Mouse (Mus musculus) embryonic facial prominence, embryonic 12.5 days (tissue): ENCODE measurements around the gene Rec114. TPM values are rescaled to one million over a fixed set of nuclear protein-coding genes. Genes with fewer than 3 reads are reported as not detected.

Experiments used
- ATAC-seq: fragments of 200-750 bp; cut with Nextera tagmentation; 2 replicates; pipeline ENCODE4 v1.8.0; 2017; ENCODE audit not compliant: insufficient number of reproducible peaks, insufficient read depth, low FRiP score, low TSS enrichment
- H3K27ac ChIP-seq: fragments of 300-500 bp; sonication (generic); 2 replicates; pipeline ENCODE4 v1.5.1; 2016; ENCODE audit warnings: mild to moderate bottlenecking
- H3K27me3 ChIP-seq: fragments of 300-500 bp; sonication (generic); 2 replicates; pipeline ENCODE4 v1.6.1; 2016; ENCODE audit warnings: mild to moderate bottlenecking, moderate library complexity
- H3K36me3 ChIP-seq: fragments of 300-500 bp; sonication (generic); 2 replicates; pipeline ENCODE4 v1.6.1; 2016; ENCODE audit warnings: mild to moderate bottlenecking
- H3K4me1 ChIP-seq: fragments of 300-500 bp; sonication (generic); 2 replicates; pipeline ENCODE4 v1.6.1; 2016
- H3K4me2 ChIP-seq: fragments of 300-500 bp; sonication (generic); replicated peaks from 2 replicates; pipeline ENCODE4 v1.6.1; 2016; ENCODE audit warnings: mild to moderate bottlenecking, moderate library complexity
- H3K4me3 ChIP-seq: fragments of 300-500 bp; sonication (generic); 2 replicates; pipeline ENCODE4 v1.5.1; 2016; ENCODE audit warnings: mild to moderate bottlenecking
- H3K9ac ChIP-seq: fragments of 300-500 bp; sonication (generic); 2 replicates; pipeline ENCODE4 v1.6.1; 2016; ENCODE audit warnings: mild to moderate bottlenecking, moderate library complexity
- H3K9me3 ChIP-seq: fragments of 300-500 bp; sonication (generic); 2 replicates; pipeline ENCODE4 v1.6.1; 2016; ENCODE audit warnings: mild to moderate bottlenecking, moderate library complexity
- WGBS: fragments of 180-500 bp; shearing (Covaris S2); methylation state at CpG from one replicate; pipeline ENCODE4 v1.1.7; 2016; 5-methylcytosine and 5-hydroxymethylcytosine counted together
- polyA plus RNA-seq: library from polyadenylated mRNA; unstranded; fragments of >200 nt; fragmentation: Nextera tagmentation; extraction: Ambion mirVana; gene quantifications from 2 replicates; pipeline ENCODE4 v1.2.1, GENCODE M21; 2016

The Rec114 gene
- polyA plus RNA-seq, 1 experiment from 2014 or later: 2.1 TPM

- WGBS: 83% methylated on average over 1 of the region's 1 CpGs
- Histone ChIP-seq H3K9ac (no peak overlapping the region), H3K4me3 (no peak overlapping the region), H3K27me3 (no peaks in the 10 kb centered on the region), H3K9me3 (peaks cover 4% of the 10 kb centered on the region; the same call in 1 of the 2 replicates), H3K4me1 (no peaks in the 10 kb centered on the region), H3K36me3 (no peaks in the 10 kb centered on the region), H3K27ac (no peak overlapping the region), H3K4me2 (no peak overlapping the region)
- no peak for ATAC-seq
These were observed 9.8 kb upstream of the Rec114 start for GRCm38 (mm10) chr9:58753606-58754005.

GRCm38 (mm10) chr9:58748142-58748541 lies 4.4 kb upstream of the Rec114 start:
- H3K27me3 ChIP-seq: no peaks in the 10 kb centered on the region
- no peaks in the 10 kb centered on the region for H3K4me1 ChIP-seq
- no peak overlapping the region for H3K4me2 ChIP-seq
- H3K36me3 ChIP-seq: no peaks in the 10 kb centered on the region
- ATAC-seq: no peak
- WGBS: 60% methylated on average over 4 of the region's 4 CpGs
- H3K27ac ChIP-seq: no peak overlapping the region
- peaks cover 4% of the 10 kb centered on the region; the same call in 1 of the 2 replicates for H3K9me3 ChIP-seq
- H3K4me3 ChIP-seq: no peak overlapping the region
- H3K9ac ChIP-seq: no peak overlapping the region

GRCm38 (mm10) chr9:58747328-58747755 lies 3.6 kb upstream of the Rec114 start:
- Histone ChIP-seq H3K4me1 (no peaks in the 10 kb centered on the region), H3K9ac (no peak overlapping the region), H3K27me3 (no peaks in the 10 kb centered on the region), H3K9me3 (peaks cover 4% of the 10 kb centered on the region; the same call in 1 of the 2 replicates), H3K4me3 (no peak overlapping the region), H3K36me3 (no peaks in the 10 kb centered on the region), H3K27ac (no peak overlapping the region), H3K4me2 (no peak overlapping the region)
- ATAC-seq: no peak
- WGBS: 53% methylated on average over 6 of the region's 6 CpGs

- no peak for ATAC-seq
- Histone ChIP-seq H3K36me3 (no peaks in the 10 kb centered on the region), H3K9ac (no peak overlapping the region), H3K27me3 (no peaks in the 10 kb centered on the region), H3K4me1 (no peaks in the 10 kb centered on the region), H3K27ac (no peak overlapping the region), H3K4me3 (no peak overlapping the region), H3K9me3 (no peaks in the 10 kb centered on the region), H3K4me2 (no peak overlapping the region)
- WGBS: 96% methylated on average over 2 of the region's 2 CpGs
These were observed 1.1 kb downstream of the Rec114 start for GRCm38 (mm10) chr9:58742692-58743091.

GRCm38 (mm10) chr9:58741369-58741768 lies 2.4 kb downstream of the Rec114 start:
- Histone ChIP-seq H3K4me2 (no peak overlapping the region), H3K9ac (no peak overlapping the region), H3K4me1 (no peaks in the 10 kb centered on the region), H3K27ac (no peak overlapping the region), H3K27me3 (no peaks in the 10 kb centered on the region), H3K4me3 (no peak overlapping the region), H3K9me3 (no peaks in the 10 kb centered on the region), H3K36me3 (no peaks in the 10 kb centered on the region)
- WGBS: 83% methylated on average over 20 of the region's 20 CpGs
- ATAC-seq: no peak

- Histone ChIP-seq H3K27me3 (no peaks in the 10 kb centered on the region), H3K4me2 (no peak overlapping the region)
- WGBS: 78% methylated on average over 9 of the region's 9 CpGs
These were observed 4.0 kb downstream of the Rec114 start for GRCm38 (mm10) chr9:58739791-58740190.

GRCm38 (mm10) chr9:58723165-58723564 lies 20.6 kb downstream of the Rec114 start:
- Histone ChIP-seq H3K36me3 (no peaks in the 10 kb centered on the region), H3K4me1 (no peaks in the 10 kb centered on the region), H3K9me3 (no peaks in the 10 kb centered on the region), H3K27me3 (no peaks in the 10 kb centered on the region), H3K4me3 (no peak overlapping the region), H3K9ac (no peak overlapping the region), H3K4me2 (no peak overlapping the region), H3K27ac (no peak overlapping the region)
- ATAC-seq: no peak
- WGBS: 78% methylated on average over 11 of the region's 11 CpGs

More at GRCm38 (mm10) chr9:58739791-58740190, 4.0 kb downstream of the Rec114 start:
- no peak for ATAC-seq
- Histone ChIP-seq H3K27ac (no peak overlapping the region), H3K9me3 (no peaks in the 10 kb centered on the region), H3K9ac (no peak overlapping the region), H3K4me3 (no peak overlapping the region), H3K4me1 (no peaks in the 10 kb centered on the region), H3K36me3 (no peaks in the 10 kb centered on the region)

GRCm38 (mm10) chr9:58722151-58722550 lies 21.6 kb downstream of the Rec114 start:
- Histone ChIP-seq H3K27me3 (no peaks in the 10 kb centered on the region), H3K4me2 (no peak overlapping the region), H3K4me3 (no peak overlapping the region), H3K27ac (no peak overlapping the region), H3K4me1 (no peaks in the 10 kb centered on the region), H3K9me3 (no peaks in the 10 kb centered on the region), H3K36me3 (no peaks in the 10 kb centered on the region), H3K9ac (no peak overlapping the region)
- no peak for ATAC-seq
- 80% methylated on average over 5 of the region's 5 CpGs for WGBS

- Histone ChIP-seq H3K4me1 (no peaks in the 10 kb centered on the region), H3K4me2 (no peak overlapping the region), H3K4me3 (no peak overlapping the region), H3K9ac (no peak overlapping the region), H3K9me3 (no peaks in the 10 kb centered on the region), H3K27me3 (no peaks in the 10 kb centered on the region), H3K36me3 (no peaks in the 10 kb centered on the region), H3K27ac (no peak overlapping the region)
- ATAC-seq: no peak
- 60% methylated on average over 7 of the region's 7 CpGs for WGBS
These were observed 22.7 kb downstream of the Rec114 start for GRCm38 (mm10) chr9:58721021-58721420.

GRCm38 (mm10) chr9:58720167-58720566 lies 23.6 kb downstream of the Rec114 start:
- Histone ChIP-seq H3K4me3 (no peak overlapping the region), H3K4me2 (no peak overlapping the region), H3K9ac (no peak overlapping the region), H3K9me3 (no peaks in the 10 kb centered on the region), H3K27me3 (no peaks in the 10 kb centered on the region), H3K36me3 (no peaks in the 10 kb centered on the region), H3K4me1 (no peaks in the 10 kb centered on the region), H3K27ac (no peak overlapping the region)
- 58% methylated on average over 4 of the region's 4 CpGs for WGBS
- ATAC-seq: no peak

GRCm38 (mm10) chr9:58719471-58719870 lies 24.3 kb downstream of the Rec114 start:
- 78% methylated on average over 5 of the region's 5 CpGs for WGBS
- Histone ChIP-seq H3K9me3 (no peaks in the 10 kb centered on the region), H3K9ac (no peak overlapping the region), H3K4me2 (no peak overlapping the region), H3K36me3 (no peaks in the 10 kb centered on the region), H3K4me3 (no peak overlapping the region), H3K4me1 (no peaks in the 10 kb centered on the region), H3K27ac (no peak overlapping the region), H3K27me3 (no peaks in the 10 kb centered on the region)
- ATAC-seq: no peak

GRCm38 (mm10) chr9:58718964-58719363 lies 24.8 kb downstream of the Rec114 start:
- H3K4me2 ChIP-seq: no peak overlapping the region
- H3K9me3 ChIP-seq: no peaks in the 10 kb centered on the region
- 73% methylated on average over 3 of the region's 3 CpGs for WGBS
- H3K4me1 ChIP-seq: no peaks in the 10 kb centered on the region
- ATAC-seq: no peak
- no peaks in the 10 kb centered on the region for H3K27me3 ChIP-seq
- no peak overlapping the region for H3K27ac ChIP-seq
- H3K9ac ChIP-seq: no peak overlapping the region
- H3K36me3 ChIP-seq: no peaks in the 10 kb centered on the region
- no peak overlapping the region for H3K4me3 ChIP-seq

GRCm38 (mm10) chr9:58716886-58717285 lies 26.9 kb downstream of the Rec114 start:
- H3K9me3 ChIP-seq: no peaks in the 10 kb centered on the region

More at GRCm38 (mm10) chr9:58716886-58717285, 26.9 kb downstream of the Rec114 start:
- H3K4me3 ChIP-seq: no peak overlapping the region
- no peaks in the 10 kb centered on the region for H3K27me3 ChIP-seq
- no peak overlapping the region for H3K9ac ChIP-seq
- 45% methylated on average over 2 of the region's 2 CpGs for WGBS
- H3K27ac ChIP-seq: no peak overlapping the region
- no peaks in the 10 kb centered on the region for H3K4me1 ChIP-seq
- H3K4me2 ChIP-seq: no peak overlapping the region
- H3K36me3 ChIP-seq: no peaks in the 10 kb centered on the region
- no peak for ATAC-seq
